Mouse (Mus musculus): ENCODE measurements around the gene Trmt10c. TPM values are rescaled to one million over a fixed set of nuclear protein-coding genes. Genes with fewer than 3 reads are reported as not detected.
"Not testable (repeated sequence)": the region's sequence is repeated elsewhere in the genome, so short reads cannot be mapped to it uniquely, and the experiment has no call there.

The Trmt10c gene
- polyA plus RNA-seq, 1 experiment from 2014 or later, result 18.4 TPM

DNA sequence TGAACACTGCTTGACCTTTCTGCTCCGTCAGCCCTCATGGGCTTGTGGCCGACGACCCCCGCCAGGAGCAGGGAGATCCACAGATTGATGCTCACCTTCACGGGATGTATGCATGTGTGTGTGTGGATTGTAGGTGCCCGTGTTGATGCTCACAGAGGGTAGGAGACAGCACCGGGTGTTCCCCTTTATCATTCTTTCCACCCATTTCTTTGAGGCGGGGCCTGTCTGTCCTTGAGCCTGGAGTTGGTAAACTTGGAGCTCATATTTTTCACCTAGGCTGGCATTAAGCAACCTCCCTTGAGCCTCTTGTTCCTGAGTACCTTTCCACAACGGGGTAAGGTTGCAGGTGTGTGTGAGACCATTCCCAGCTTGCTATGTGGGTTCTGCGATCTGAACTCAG lies 20.5 kb upstream of the Trmt10c start:
- ATAC-seq, result no peak
- no peak overlapping the region for H3K4me3 ChIP-seq (ENCODE audit: low read depth, low read length)
- no peak overlapping the region for H3K9ac ChIP-seq (ENCODE audit: low read depth, low read length)
- 62% methylated on average over 10 of the region's 10 CpGs for WGBS
- H3K36me3 ChIP-seq (ENCODE audit: control insufficient read depth, insufficient read depth, low read length), result no peaks in the 10 kb centered on the region
- peak overlapping the region; percentile 29; the same call in 1 of the 2 replicates for H3K4me2 ChIP-seq (ENCODE audit: low read length)
- 0 out of 2 replicates have a peak, but pooled peaks cover 2% of the 10 kb centered on the region for H3K4me1 ChIP-seq (ENCODE audit: control insufficient read depth, insufficient read depth, low read length)
- H3K9me3 ChIP-seq (replicated peaks; ENCODE audit: control insufficient read depth, low read length, poor library complexity, severe bottlenecking), result no peaks in the 10 kb centered on the region
- H3K27me3 ChIP-seq (ENCODE audit: control insufficient read depth, insufficient read depth, low read depth, low read length), result no peaks in the 10 kb centered on the region
- peak overlapping the region; percentile 68 for H3K27ac ChIP-seq (ENCODE audit: low read length)

DNA sequence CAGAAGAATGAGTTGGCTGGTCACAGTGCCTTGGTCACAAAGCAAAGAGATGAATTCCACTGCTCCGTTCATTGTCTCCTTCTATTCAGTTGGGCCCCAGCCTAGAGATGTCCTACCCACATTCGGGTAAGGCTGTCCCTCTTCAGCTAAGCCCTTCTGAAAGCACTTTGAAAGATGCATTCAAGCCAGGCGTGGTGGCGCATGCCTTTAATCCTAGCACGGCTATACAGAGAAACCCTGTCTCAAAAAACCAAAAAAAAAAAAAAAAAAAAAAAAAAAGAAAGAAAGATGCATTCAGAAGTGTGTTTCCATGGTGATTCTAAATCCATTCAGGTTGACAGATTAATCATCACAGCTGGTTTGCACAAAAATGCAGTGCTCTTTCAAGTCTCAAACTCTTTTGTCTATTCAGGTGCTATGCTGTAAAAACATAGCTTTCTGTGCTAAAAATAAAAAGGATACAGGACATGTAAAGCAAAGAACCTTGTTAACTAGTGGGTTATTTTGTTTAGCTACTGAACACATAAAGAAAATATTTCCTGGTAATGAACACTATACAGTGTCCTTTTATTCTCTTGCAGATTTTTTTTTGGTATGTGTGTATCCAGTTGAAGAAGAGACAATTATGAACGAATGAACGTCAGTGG lies 19.4 kb upstream of the Trmt10c start:
- no peak overlapping the region for H3K9ac ChIP-seq (ENCODE audit: low read depth, low read length)

DNA sequence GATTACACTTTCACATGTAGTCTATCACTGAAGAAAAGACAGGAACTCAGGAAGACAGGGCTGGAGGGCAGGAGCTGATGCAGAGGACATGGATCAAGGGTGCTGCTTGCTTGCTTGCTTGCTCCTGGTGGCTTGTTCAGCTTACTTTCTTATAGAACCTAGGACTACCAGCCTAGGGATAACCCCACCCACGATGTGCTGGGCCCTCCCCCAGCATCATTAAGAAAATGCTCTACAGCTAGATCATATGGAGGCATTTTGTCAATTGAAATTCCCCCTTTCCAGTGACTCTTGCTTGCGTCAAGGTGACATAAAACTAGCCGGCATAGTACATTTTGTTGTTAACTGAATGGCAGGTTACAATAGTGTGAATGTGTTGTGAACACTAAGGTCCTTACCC lies 18.3 kb upstream of the Trmt10c start:
- no peaks in the 10 kb centered on the region for H3K27me3 ChIP-seq (ENCODE audit: control insufficient read depth, insufficient read depth, low read depth, low read length)
- ATAC-seq, result no peak
- no peak overlapping the region for H3K27ac ChIP-seq (ENCODE audit: low read length)
- H3K9ac ChIP-seq (ENCODE audit: low read depth, low read length), result no peak overlapping the region
- H3K9me3 ChIP-seq (replicated peaks; ENCODE audit: control insufficient read depth, low read length, poor library complexity, severe bottlenecking), result no peaks in the 10 kb centered on the region
- H3K4me1 ChIP-seq (ENCODE audit: control insufficient read depth, insufficient read depth, low read length), result 0 out of 2 replicates have a peak, but pooled peaks cover 2% of the 10 kb centered on the region
- H3K36me3 ChIP-seq (ENCODE audit: control insufficient read depth, insufficient read depth, low read length), result no peaks in the 10 kb centered on the region
- no peak overlapping the region for H3K4me3 ChIP-seq (ENCODE audit: low read depth, low read length)
- 84% methylated on average over 3 of the region's 3 CpGs for WGBS
- H3K4me2 ChIP-seq (ENCODE audit: low read length), result no peak overlapping the region

More for the DNA sequence above, 19.4 kb upstream of the Trmt10c start:
- 6% methylated on average over 7 of the region's 7 CpGs for WGBS
- peak; percentile 94 for ATAC-seq
- Histone ChIP-seq H3K36me3 (ENCODE audit: control insufficient read depth, insufficient read depth, low read length) (no peaks in the 10 kb centered on the region), H3K4me2 (ENCODE audit: low read length) (peak overlapping the region; percentile 29; the same call in 1 of the 2 replicates), H3K27ac (ENCODE audit: low read length) (peak overlapping the region; percentile 68), H3K4me3 (ENCODE audit: low read depth, low read length) (no peak overlapping the region), H3K27me3 (ENCODE audit: control insufficient read depth, insufficient read depth, low read depth, low read length) (no peaks in the 10 kb centered on the region), H3K4me1 (ENCODE audit: control insufficient read depth, insufficient read depth, low read length) (0 out of 2 replicates have a peak, but pooled peaks cover 2% of the 10 kb centered on the region), H3K9me3 (replicated peaks; ENCODE audit: control insufficient read depth, low read length, poor library complexity, severe bottlenecking) (no peaks in the 10 kb centered on the region)

DNA sequence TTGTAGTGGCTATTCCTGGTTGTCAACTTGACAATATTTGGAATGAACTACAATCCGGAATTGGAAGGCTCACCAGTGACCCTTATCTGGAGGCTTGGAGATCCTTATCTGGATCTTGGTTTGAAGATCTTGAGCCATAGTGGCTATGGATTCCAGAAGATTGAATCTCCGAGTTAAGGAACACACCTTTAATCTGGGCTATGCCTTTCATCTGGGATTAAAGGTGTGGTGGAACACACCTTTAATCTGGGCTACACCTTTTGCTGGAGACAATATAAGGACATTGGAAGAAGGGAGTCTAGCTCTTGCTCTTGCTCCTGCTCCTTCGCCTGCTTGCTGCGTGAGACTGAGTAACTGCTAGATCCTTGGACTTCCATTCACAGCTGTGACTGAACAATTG lies 10.4 kb upstream of the Trmt10c start, which contains the start of gene Senp7:
Gene Senp7, plus strand, starts transcription at position 301 of the 400 bp plus-strand sequence.
- not testable (repeated sequence) for H3K4me1 ChIP-seq (ENCODE audit: control insufficient read depth, insufficient read depth, low read length); H3K4me2 ChIP-seq (ENCODE audit: low read length); H3K9ac ChIP-seq (ENCODE audit: low read depth, low read length)

DNA sequence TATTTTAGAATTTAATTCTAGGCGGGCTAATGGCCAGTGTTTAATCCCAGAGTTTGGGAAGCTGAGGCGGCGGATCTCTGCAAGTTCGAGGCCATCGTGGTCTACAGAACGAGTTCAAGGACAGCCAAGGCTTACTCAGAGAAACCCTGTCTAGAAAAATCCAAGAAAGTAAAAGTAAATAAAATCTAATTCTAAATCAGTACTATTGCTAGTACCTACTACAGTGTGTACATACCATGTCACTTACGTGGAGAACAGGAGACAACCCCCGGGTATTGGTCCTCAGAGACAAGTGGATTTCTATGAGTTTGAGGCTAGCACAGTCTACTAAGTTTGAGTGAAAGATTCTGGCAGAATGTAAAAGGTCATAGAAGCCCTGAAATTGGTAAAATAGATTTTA lies 471 bp upstream of the Trmt10c start:
- no peak; the same call in 1 of the 2 replicates for ATAC-seq
- Histone ChIP-seq H3K4me1 (ENCODE audit: control insufficient read depth, insufficient read depth, low read length) (peaks cover 15% of the 10 kb centered on the region), H3K9ac (ENCODE audit: low read depth, low read length) (peak overlapping the region; percentile 83), H3K4me2 (ENCODE audit: low read length) (peak overlapping the region; percentile 51), H3K27me3 (ENCODE audit: control insufficient read depth, insufficient read depth, low read depth, low read length) (no peaks in the 10 kb centered on the region), H3K27ac (ENCODE audit: low read length) (peak overlapping the region; percentile 93), H3K9me3 (replicated peaks; ENCODE audit: control insufficient read depth, low read length, poor library complexity, severe bottlenecking) (no peaks in the 10 kb centered on the region), H3K36me3 (ENCODE audit: control insufficient read depth, insufficient read depth, low read length) (peaks cover 9% of the 10 kb centered on the region), H3K4me3 (ENCODE audit: low read depth, low read length) (peak overlapping the region; percentile 90)
- 33% methylated on average over 8 of the region's 8 CpGs for WGBS

More for the DNA sequence above, 10.4 kb upstream of the Trmt10c start, which contains the start of gene Senp7:
- no CpG with 5 or more reads among the region's 4 CpGs for WGBS
- not testable (repeated sequence) for ATAC-seq; H3K9me3 ChIP-seq (replicated peaks; ENCODE audit: control insufficient read depth, low read length, poor library complexity, severe bottlenecking); H3K27ac ChIP-seq (ENCODE audit: low read length); H3K4me3 ChIP-seq (ENCODE audit: low read depth, low read length); H3K36me3 ChIP-seq (ENCODE audit: control insufficient read depth, insufficient read depth, low read length); H3K27me3 ChIP-seq (ENCODE audit: control insufficient read depth, insufficient read depth, low read depth, low read length)

DNA sequence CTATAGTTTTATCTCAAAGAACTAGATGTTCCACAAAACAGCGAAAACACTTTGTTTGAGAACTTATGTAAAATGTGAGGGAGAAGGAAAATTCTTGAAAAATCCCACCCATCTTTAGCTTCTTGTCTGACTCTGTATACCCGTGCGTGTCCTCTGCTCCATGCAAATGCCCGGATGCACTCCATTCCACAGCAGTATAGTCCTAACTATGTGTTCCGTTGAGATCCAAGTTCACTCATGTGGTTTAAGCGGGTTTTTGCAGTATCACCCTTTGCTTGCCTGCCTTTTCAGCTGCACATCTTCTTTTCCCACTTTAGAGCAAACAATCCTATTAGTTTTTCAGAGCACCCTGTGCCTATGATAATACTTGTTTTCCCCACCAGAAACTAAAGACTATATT lies 1.1 kb downstream of the Trmt10c start:
- peaks cover 9% of the 10 kb centered on the region for H3K36me3 ChIP-seq (ENCODE audit: control insufficient read depth, insufficient read depth, low read length)
- ATAC-seq, result no peak
- no peaks in the 10 kb centered on the region for H3K27me3 ChIP-seq (ENCODE audit: control insufficient read depth, insufficient read depth, low read depth, low read length)
- 0 out of 2 replicates have a peak overlapping the region, but pooled peaks have one; percentile 25 for H3K9ac ChIP-seq (ENCODE audit: low read depth, low read length)
- H3K4me1 ChIP-seq (ENCODE audit: control insufficient read depth, insufficient read depth, low read length), result peaks cover 15% of the 10 kb centered on the region
- H3K4me2 ChIP-seq (ENCODE audit: low read length), result peak overlapping the region; percentile 74
- H3K27ac ChIP-seq (ENCODE audit: low read length), result no peak overlapping the region
- H3K9me3 ChIP-seq (replicated peaks; ENCODE audit: control insufficient read depth, low read length, poor library complexity, severe bottlenecking), result no peaks in the 10 kb centered on the region
- WGBS, result 73% methylated on average over 6 of the region's 6 CpGs
- peak overlapping the region; percentile 90 for H3K4me3 ChIP-seq (ENCODE audit: low read depth, low read length)

DNA sequence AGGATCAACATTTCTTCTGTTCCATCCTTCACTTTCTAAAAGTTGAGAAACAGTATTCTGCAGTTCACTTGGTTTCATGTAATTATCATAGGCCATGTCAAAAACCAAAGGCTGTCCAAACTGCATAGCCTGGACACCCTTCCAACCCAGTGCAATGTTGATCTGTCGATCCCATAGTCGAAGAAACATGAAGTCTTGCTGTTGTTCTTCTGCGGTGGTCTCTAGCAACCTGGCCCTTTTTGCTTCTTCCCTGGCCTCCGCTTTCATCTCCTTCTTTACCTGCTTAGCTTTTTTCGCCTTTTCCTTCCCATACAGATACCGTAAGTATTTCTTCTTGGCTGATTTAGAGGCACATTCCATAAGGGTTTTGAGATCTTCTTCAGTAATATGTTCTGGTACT lies 3.1 kb downstream of the Trmt10c start:
- 94% methylated on average over 6 of the region's 6 CpGs for WGBS
- Histone ChIP-seq H3K9ac (ENCODE audit: low read depth, low read length) (no peak overlapping the region), H3K27me3 (ENCODE audit: control insufficient read depth, insufficient read depth, low read depth, low read length) (no peaks in the 10 kb centered on the region), H3K27ac (ENCODE audit: low read length) (no peak overlapping the region), H3K4me1 (ENCODE audit: control insufficient read depth, insufficient read depth, low read length) (peaks cover 23% of the 10 kb centered on the region), H3K9me3 (replicated peaks; ENCODE audit: control insufficient read depth, low read length, poor library complexity, severe bottlenecking) (no peaks in the 10 kb centered on the region), H3K36me3 (ENCODE audit: control insufficient read depth, insufficient read depth, low read length) (peaks cover 9% of the 10 kb centered on the region), H3K4me3 (ENCODE audit: low read depth, low read length) (no peak overlapping the region), H3K4me2 (ENCODE audit: low read length) (no peak overlapping the region)
- no peak for ATAC-seq

DNA sequence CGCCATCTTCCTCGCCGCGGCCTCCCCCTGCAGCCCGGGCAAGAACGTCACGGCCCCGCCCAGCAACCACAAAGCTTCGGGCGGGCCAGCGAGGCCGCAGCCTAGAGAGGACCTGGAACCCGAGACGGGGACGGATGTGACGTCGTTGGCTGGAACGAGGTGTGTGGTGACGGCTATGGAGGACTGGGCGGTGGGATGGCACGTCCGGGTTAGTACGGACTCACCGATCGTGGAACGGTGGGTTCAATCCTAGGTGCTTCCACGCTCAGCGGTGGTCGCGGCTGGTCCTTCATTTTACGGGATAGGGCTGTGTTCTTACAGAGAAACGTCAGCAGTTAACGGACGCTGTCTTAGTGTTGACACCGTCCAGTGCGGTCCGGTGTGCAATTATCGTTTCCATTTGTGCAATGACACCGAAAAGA lies 7.9 kb downstream of the Trmt10c start, which contains the start of gene Pcnp:
Gene Pcnp, minus strand, starts transcription at position 79 of the 422 bp plus-strand sequence.
- H3K4me1 ChIP-seq (ENCODE audit: control insufficient read depth, insufficient read depth, low read length), result peaks cover 25% of the 10 kb centered on the region
- no peaks in the 10 kb centered on the region for H3K27me3 ChIP-seq (ENCODE audit: control insufficient read depth, insufficient read depth, low read depth, low read length)
- no peaks in the 10 kb centered on the region for H3K9me3 ChIP-seq (replicated peaks; ENCODE audit: control insufficient read depth, low read length, poor library complexity, severe bottlenecking)
- H3K4me2 ChIP-seq (ENCODE audit: low read length), result peak within 1 kb of the TSS; percentile 85
- H3K9ac ChIP-seq (ENCODE audit: low read depth, low read length), result peak within 1 kb of the TSS; percentile 96
- peak; percentile 100 for ATAC-seq
- WGBS, result under 1% methylated on average over 39 of the region's 39 CpGs
- peaks cover 7% of the 10 kb centered on the region for H3K36me3 ChIP-seq (ENCODE audit: control insufficient read depth, insufficient read depth, low read length)
- H3K4me3 ChIP-seq (ENCODE audit: low read depth, low read length), result peak within 1 kb of the TSS; percentile 76
- peak within 1 kb of the TSS; percentile 95 for H3K27ac ChIP-seq (ENCODE audit: low read length)

Data from midbrain, embryonic 16.5 days (tissue).